Mouse (Mus musculus): Measurements from ENCODE around the gene Zfp969. TPM values are rescaled to one million over a fixed set of nuclear protein-coding genes. Genes with fewer than 3 reads are reported as not detected.
"Not testable (repeated sequence)": the region's sequence is repeated elsewhere in the genome, so short reads cannot be mapped to it uniquely, and the experiment has no call there.

Zfp969 gene
- not detected for total RNA-seq (2021)

DNA sequence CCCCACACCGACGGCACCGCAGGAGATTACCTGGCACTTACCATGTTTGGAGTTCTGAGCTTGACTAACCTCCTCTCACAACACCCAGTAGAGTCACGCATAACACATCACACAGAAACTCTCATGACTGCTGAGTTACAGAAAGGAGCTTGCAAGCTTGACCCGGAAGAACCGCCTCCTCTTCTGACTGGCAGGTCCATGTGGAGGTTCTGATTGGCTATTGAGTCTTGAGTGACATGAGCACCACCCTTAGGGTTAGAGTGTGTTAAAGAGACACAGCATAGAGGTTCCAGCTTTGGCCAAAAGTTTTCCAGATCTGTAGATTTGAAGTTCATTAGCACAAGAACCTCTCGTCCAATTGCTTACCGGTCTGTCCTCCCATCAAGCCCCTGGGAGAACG lies at the start of gene Zfp969:
Gene Zfp969, minus strand, starts transcription at position 101 of the 400 bp plus-strand sequence.
- intact Hi-C loops (cut with DNase I); DNase-seq (ENCODE audit: low spot score in 2 of 2): not testable (repeated sequence)

DNA sequence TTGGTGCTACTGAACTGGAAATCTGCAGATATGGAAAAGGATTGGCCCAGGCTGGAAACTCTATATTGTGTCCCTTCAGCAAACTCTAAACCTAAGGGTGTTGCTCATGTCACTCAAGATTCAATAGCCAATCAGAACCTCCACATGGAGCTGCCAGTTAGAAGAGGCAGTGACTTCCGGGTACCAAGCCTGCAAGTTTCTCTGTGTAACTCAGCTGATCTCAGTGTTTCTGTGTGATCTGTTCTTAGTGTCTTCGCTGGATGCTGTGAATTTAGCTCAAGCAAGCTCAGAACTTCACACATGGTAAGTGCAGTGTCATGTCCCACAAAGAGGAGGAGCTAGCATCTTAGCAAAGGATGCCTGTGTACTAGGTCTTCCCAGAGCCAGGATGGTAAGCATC lies 37.8 kb upstream of the Zfp969 start, which contains the start of gene Gm2007:
Gene Gm2007, plus strand, starts transcription at position 301 of the 400 bp plus-strand sequence.
- DNase-seq (ENCODE audit: low spot score in 2 of 2); intact Hi-C loops (cut with DNase I): not testable (repeated sequence)

DNA sequence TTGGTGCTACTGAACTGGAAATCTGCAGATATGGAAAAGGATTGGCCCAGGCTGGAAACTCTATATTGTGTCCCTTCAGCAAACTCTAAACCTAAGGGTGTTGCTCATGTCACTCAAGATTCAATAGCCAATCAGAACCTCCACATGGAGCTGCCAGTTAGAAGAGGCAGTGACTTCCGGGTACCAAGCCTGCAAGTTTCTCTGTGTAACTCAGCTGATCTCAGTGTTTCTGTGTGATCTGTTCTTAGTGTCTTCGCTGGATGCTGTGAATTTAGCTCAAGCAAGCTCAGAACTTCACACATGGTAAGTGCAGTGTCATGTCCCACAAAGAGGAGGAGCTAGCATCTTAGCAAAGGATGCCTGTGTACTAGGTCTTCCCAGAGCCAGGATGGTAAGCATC lies 59.8 kb downstream of the Zfp969 start, which contains the start of gene Gm11007:
Gene Gm11007, plus strand, starts transcription at position 301 of the 400 bp plus-strand sequence.
- intact Hi-C loops (cut with DNase I); DNase-seq (ENCODE audit: low spot score in 2 of 2): not testable (repeated sequence)

Other genes starting within 250 kb of the Zfp969 start
- 1 to 10 TPM; 4.4 to 5.5 TPM for gene Zfp965, start 233.7 kb downstream of the Zfp969 start, total RNA-seq (2021)
- not detected for gene Gm11007, start 59.7 kb downstream of the Zfp969 start, total RNA-seq (2021)
- not detected for gene Gm2007, start 37.9 kb upstream of the Zfp969 start, total RNA-seq (2021)
- not detected for gene Gm14288, start 97.4 kb upstream of the Zfp969 start, total RNA-seq (2021)
- gene Gm6710, start 165.6 kb upstream of the Zfp969 start, total RNA-seq (2021): 10 to 100 TPM; 48.0 to 52.2 TPM
- 1 to 10 TPM; 5.6 to 6.6 TPM for gene Zfp966, start 227.5 kb upstream of the Zfp969 start, total RNA-seq (2021)

Data from left cerebral cortex, postnatal 25 days (tissue).